Mouse (Mus musculus) ZHBTc4 (cell line): ENCODE measurements at regions not wholly inside any gene's neighbourhood (a gene's known extent, or its start where the extent isn't known, plus 50 kb on each side); places are given as distances from the start of the nearest gene placed in this dataset.

Experiments
- DNase-seq: peaks from one replicate; pipeline ENCODE4 v3.0.0-alpha.2; 2011; ENCODE audit warnings: low read depth, low spot score

DNA sequence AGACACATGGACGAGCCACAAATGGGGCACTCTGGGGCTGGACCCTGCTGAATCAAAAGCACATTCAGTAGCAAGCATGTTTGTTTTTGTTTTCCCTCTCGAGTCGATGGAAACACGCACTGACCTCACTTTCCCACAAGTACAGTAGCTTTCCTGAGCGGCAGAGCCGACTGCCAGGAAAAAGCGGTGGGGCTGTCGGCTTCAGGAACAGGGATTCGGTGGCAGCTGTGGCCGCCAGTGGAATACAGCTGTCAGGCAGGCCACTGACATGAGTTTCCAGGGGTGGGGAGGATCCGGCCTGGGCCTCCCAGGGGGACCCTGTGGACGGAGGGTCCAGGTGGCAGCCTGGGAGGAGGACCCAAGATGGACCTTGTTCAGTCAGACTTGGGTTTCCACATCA lies 157.0 kb downstream of the Fgf18 start:
- no peak for DNase-seq

DNA sequence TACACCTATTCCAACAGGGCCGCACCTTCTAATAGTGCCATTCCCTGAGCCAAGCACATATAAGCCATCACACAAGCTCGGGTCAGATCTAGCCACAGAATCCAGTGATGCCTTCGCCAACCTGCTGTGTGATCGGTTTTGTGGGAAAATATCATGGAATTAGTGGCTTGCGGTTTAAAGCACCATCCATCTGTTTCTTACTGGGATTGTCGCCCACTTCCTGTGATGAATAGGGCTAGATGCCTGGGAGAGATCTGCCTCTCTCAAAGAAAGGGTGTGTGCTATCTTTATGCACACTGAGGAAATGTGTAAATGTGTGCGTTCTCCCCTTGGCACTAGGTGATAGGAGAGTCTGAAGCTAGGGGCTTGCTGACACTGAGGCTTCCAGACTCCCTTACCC lies 154.5 kb upstream of the Smim23 start:
- no peak for DNase-seq

DNA sequence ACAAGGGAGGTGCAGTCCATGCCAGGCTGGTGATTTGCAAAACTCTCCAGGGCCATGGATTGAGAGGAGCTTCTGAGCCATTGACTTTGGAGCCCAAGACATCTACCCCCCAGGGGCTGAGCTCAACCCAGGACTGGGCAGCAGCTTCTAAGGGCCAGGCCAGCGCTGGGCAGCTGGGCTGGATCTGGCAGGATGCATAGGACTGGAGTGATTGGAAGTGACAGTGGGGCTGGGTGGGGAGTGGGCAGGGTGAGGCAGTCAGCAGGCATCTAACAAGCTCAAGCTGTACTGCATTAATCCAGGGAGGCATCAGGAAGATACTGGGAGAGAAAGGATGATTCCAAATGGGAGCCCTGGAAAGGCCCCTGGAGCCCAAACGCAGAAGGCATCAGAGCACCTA lies 152.2 kb upstream of the Smim23 start:
- DNase-seq: no peak

DNA sequence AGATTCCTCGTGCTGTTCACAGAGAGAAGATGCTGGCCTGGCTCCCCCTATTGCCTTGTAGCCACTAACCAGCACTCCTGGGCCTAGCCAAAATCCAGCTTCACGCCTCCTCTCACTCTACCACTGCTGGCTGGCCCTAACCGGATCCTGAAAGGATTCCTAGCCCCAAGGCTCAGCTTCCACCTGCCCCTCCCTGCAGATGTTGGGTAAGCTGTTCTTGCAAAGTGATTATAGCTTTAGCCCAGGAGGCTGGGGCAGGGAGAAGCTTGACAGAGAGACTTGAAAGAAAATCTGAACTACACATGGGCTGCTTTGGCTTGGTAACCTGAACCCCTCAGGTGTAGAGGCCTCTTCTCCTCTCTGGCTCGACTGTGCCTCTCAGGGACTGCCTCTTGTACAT lies 149.0 kb upstream of the Smim23 start:
- DNase-seq: peak; percentile 67

- no peak for DNase-seq
Measured at GRCm38 (mm10) chr11:32965418-32965817, 141.0 kb upstream of the Smim23 start.

GRCm38 (mm10) chr11:32963625-32964293 lies 139.4 kb upstream of the Smim23 start:
- DNase-seq: no peak

- DNase-seq: peak; percentile 81
Measured at GRCm38 (mm10) chr11:32961600-32961999, 137.2 kb upstream of the Smim23 start.

DNA sequence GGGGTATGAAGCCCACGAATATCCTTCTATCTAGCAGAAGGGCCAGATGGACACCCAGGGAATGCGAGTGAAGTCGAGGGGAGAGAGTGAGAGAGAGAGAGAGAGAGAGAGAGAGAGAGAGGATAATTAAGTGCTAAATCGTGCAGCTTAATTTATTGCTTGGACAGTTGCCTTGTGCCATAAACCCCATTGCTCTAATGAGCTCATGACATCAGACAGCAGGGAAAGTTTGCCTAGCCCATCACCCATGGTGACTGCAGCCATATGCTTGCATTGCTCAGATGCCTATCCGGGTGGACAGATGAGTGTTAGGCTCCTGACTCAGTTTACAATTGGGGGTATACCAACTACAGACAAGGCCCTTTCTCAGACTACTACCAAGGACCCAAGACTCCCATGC lies 134.6 kb upstream of the Smim23 start:
- DNase-seq: no peak

DNA sequence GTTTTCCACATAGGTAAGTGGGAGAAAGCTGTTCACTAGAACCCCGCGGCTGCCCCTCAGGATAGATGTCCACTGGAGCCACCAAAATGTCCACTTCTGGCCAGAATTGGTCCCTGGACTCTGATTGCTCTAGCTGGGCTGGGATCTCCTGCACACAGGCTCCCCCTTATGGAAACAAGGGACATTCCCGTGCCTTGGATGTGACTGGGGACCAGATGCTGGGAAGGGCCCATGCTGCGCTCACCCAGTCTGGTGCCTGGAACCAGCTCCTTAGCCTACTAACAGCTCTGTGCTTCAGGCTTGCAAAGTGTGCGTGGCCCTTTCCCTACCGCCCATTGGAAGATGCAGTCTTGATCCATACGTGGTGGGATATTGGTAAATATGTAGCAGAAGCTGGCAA lies 132.6 kb upstream of the Smim23 start:
- peak; percentile 17 for DNase-seq

GRCm38 (mm10) chr11:32952271-32952670 lies 127.9 kb upstream of the Smim23 start:
- DNase-seq: no peak

DNA sequence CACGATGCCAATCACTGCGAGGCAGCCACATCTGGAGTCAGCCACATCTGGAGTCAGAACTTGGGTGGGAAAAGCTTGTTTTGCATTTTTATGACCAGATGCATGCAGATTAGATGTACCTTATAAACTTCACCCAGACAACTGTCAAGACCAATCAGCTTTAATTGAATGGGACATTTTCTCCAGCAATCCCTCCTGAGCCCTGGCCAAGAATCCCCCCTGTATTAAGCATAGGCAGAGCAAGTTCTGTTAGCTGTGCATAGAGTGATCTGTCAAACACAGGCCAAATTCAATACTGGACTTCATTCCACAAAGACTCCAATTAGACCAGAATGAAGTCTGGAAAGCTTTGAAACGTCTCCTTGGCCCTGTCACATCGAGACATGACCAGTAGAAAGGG lies 123.7 kb upstream of the Smim23 start:
- no peak for DNase-seq

GRCm38 (mm10) chr11:32946481-32947001 lies 122.1 kb upstream of the Smim23 start:
- no peak for DNase-seq

DNA sequence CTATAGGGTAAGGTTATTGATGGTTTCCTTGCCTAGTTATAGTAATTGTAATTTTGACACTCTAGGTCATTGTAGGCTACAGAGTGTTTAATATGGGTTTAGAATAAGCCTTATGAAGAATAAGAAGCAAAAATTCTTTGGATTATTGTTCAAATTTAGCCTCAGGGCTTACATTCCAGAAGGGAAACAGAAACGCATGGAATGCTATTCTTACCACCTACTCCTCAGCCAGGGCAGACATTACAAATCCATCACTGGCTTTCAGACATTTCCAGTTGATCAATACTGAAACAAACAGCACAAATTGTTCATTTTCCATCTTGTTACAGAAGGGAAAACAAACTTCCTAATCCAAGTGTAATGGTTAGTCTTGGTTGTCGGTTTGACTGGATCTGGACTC lies 120.7 kb upstream of the Smim23 start:
- DNase-seq: no peak

DNA sequence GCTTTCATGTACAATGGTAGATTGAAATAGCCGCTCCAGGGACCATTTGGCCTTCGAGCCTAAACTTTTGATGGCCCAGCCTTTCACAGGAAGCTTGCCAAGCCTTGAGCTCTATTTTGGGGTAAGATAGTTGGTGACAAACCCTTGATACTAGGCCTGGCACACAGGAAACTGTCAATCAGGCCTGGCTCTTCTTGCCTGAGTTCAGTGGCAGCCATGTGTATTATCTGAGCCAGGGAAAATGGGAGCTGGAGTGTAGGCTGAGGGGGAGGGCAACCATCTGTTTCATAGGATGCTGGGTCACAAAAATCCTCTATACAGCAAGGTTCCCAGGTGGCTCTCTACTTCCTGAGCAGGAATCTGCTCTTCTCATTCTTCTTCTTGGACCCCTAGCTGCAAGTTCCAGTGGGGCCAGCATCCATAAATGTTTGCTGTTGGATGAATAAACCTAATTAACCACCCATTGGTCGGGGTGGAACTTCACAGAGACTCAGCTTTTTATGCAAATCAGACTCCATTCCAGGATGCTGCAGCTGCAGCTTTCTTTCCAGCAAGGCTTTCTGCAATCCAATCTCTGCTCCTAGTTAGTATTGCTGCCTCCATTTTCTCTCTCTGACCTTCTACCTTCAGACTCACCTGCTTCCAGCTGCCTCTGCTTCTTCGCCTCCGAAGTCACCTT lies 117.1 kb upstream of the Smim23 start:
- DNase-seq: no peak

DNA sequence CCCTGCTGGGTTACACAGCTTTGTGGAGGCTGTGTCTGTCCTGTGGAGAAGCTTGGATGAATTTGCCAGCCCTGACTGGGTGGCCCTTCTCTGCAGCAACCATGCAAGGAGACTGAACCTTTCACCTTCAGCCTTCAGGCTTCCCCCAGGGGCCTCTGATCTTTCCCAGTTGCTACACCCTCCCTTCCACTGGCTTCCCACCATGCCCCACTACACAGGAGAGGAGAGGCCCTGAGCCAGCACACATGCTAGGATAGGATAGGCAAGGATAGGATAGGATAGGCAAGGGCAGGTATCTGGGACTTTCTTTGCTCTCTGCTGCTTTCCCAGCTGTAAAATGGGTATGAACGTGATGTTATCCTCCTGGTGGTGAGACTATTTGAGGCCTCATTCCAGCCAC lies 114.7 kb upstream of the Smim23 start:
- no peak for DNase-seq

- DNase-seq: no peak
Measured at GRCm38 (mm10) chr11:32937167-32937566, 112.8 kb upstream of the Smim23 start.

DNA sequence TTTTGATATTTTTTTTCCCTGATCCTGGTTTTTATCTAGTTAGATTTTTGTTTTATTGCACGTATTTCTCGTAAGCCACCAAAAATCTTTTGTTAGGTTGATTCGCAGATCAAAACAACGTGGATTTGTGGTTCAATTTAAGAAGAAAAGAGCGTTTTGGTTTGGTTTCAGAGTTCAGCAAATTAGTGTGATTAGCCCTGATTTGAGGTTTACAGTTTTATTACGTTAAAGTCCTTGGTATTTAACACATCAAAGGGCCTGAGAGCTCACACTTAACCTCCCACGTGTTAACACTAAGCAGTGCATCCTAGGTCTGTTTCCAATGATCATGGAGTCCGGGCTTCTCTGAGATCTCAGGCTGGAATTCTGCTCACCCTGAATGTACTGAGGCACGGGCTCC lies 107.5 kb upstream of the Smim23 start:
- no peak for DNase-seq

- no peak for DNase-seq
Measured at GRCm38 (mm10) chr11:32931018-32931417, 106.6 kb upstream of the Smim23 start.

DNA sequence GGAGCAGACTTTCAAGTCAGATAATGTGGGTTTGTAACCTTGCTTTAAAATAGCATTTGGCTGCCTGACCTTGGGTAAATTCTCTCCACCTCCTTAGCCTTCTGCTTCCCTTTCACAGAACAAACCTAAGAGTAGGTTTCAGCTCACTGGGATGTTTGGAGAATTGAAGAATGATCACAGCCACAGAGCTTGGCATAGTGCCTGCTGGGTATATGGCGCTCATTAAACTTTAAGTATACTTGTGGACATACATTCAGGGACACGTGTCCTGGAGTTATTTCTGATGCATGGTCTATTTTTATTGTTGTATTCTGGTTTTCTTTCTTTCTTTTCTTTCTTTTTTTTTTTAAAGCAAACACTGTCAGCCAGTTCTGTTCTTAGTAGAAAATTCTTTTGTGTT lies 104.4 kb upstream of the Smim23 start:
- no peak for DNase-seq

DNA sequence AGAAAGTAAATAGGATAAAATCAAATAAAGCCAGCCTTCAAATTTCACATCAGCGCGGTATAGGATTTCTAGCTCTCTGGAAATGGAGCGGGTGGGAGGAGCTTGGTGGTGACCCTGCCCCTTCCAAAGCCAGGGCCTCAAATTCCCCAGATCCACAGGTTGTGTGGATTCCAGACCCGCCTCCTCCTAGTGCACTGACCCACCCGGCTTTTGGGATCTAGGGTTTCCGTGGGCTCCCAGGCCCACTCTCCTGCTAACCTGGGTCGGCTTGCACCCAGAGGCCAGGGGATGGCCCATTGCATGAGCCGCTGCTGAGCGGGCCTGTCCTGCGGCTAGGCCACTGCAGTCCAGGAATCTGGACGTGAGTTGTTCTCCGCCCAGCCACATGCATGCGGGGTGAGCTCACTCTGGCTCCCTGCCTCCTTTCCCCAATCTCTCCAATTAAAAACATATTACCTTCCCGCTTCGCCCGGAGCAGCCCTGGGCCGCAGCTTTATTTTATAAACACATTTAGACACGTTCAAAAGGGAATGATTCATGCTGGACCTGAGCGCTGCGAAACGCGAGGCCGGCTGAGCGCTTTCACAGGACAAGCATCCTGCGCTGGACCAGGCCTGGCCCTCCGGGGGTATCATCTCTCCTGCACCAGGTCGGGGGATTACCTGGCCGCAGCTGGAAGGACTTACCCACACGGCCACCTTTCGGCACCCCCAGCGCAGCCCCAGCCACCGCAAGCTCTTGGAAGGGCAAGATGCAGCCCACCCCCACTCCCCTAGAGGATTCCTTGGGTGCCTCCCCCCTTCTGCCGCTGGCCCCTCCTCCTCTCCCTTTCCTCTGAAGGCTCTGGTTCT lies 101.2 kb upstream of the Smim23 start:
- DNase-seq: peak; percentile 69

GRCm38 (mm10) chr11:32924932-32925331 lies 100.5 kb upstream of the Smim23 start:
- DNase-seq: no peak

DNA sequence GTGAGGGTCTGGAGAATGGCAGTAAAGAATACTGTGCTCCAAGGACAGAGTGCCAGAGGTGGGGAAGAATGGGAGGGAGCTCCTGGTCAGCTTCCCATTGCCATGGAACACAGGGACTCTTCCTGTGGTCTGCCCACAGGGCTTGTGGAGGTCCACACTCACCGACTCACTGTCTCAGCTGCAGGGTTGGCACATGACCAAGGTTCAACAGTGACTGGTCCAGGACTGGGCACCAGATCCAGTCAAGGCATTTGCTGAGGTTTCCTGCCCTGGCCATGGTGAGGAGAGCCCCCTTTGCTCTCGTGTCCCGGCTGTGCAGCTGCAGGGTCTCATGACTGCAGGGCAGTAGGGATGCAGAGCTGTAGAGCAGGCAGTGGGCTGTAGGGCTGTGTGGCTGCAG lies 88.7 kb upstream of the Smim23 start:
- DNase-seq: no peak
